Mouse (Mus musculus) T-helper 2 cell (primary cell): ENCODE measurements around the gene Mbd5.

Experiments
- in situ Hi-C: fragments of 300-600 bp; cut with MboI, MseI; formaldehyde crosslinking; loops from one replicate; pipeline ENCODE4 v1.15.1; 2025; ENCODE audit warnings: high pct_unique_total_duplicates

Gene Mbd5

GRCm38 (mm10) chr2:49344287-49344686 lies 395.0 kb downstream of the Mbd5 start:
- in situ Hi-C loops: no loop called here

GRCm38 (mm10) chr2:49345786-49346185 lies 396.5 kb downstream of the Mbd5 start:
- in situ Hi-C loops: no loop called here

- in situ Hi-C loops: no loop called here
Measured at GRCm38 (mm10) chr2:49349813-49350212, 400.5 kb downstream of the Mbd5 start.

DNA sequence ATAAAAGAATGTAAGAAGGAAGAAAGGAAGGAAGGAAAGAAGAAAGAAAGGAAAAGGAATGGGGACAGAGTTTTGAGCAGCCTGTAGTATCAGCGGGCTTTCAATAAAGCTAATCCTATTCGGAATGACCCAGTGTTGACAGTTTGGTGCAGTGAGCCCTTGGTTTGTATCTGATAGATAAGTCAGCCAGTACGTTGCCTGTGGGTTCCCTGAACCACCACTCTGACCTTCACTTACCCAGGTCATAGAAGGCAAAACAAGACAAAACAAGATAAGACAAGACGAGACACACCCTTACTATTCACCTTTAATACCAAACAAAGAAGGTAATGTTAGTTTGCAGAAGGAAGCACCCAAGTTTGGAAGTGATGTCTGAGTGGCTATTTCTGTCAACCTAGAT lies 401.5 kb downstream of the Mbd5 start:
- in situ Hi-C loops: no loop called here

DNA sequence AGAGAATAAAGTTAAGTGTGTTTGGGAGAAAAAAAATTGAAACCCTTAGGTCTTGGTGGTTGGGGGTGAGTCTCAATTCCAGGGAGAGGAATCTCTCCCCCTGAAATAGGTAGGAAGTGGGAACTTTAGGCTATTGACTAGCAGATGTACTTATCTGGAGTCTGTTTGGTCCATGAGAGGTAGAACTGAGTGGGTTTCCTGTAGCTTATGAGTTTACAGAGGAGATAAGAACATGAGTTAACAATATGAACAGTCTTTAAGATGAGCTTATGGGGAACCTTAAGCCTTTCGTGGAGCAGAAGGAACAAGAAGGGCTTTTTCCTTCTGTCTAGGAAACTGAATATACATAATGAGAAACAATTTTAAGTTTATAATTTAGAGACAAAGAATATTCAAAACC lies 404.8 kb downstream of the Mbd5 start:
- in situ Hi-C loops: no loop called here

GRCm38 (mm10) chr2:49355867-49356266 lies 406.6 kb downstream of the Mbd5 start:
- in situ Hi-C loops: no loop called here

GRCm38 (mm10) chr2:49358128-49358814 lies 409.0 kb downstream of the Mbd5 start:
- in situ Hi-C loops: no loop called here

DNA sequence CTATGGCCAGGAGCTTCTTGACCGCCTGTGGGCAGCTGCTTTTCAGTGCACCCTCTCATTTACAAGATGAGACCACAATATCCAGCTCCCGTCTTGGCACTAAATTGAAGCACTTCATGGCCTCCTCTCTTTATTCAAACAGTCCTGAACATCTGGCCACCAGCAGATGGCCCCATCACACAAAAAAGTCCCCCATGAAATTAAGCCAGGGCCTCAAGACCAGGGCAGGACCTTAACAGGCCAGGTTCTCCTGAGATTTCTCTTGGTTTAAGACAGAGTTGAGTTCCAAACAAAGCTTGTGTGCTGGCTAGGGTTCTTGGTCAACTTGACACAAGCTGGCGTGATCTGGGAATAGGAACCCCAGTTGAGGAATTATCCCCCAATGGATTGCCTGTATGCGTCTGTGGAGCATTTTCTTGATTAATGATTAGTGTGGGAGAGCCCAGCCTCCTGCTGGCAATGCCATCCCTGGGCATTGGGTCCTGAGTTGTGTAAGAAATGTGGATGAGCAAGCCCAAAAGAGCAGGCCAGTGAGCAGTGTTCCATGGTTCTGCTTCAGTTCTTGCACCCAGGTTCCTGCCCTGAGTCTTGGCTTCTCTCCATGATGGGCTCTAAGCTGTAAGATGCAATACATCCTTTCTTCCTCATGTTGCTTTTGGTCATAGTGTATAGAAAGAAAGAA lies 409.7 kb downstream of the Mbd5 start:
- in situ Hi-C loops: no loop called here

DNA sequence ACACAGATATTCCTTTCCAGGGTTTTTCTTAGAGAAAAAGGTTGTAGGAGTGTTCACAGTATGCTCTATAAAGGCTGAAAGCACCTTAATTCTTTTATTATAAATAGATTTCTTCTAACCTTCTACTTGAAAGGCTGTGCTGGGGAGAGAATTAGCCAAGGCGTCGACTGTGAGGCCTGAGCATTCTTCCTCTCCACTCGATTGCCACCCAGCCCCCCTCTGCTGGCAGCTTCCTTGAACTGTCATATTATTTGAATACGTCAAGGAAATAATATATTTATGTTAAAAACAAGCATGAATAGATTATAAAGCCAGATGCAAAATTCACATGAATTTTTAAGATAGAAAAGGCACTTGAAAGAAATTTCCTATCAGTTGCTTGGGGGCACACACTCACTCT lies 410.4 kb downstream of the Mbd5 start:
- in situ Hi-C loops: loop anchor here (5.0 kb wide), 1 partner anchor 373 kb away; no protein-coding TSS in a partner anchor

DNA sequence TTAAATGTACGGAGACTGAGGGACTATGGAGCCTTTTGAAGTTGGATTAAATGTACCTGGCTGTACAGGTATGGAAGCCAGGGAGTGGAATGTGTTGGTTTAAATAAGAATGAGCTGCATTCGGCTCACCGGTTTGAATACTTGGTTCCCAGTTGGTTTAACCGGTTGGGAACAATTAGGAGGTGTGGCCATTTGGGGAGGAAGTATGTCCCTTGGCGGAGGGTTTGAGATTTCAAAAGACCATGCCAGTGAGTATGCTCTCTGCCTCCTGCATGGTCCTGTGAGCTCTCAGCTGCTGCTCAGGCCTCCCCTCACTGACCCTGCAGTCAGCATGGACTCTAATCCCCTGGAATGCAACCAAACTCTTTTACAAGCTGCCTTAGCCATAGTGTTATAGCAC lies 415.2 kb downstream of the Mbd5 start:
- in situ Hi-C loops: loop anchor here (5.0 kb wide), 1 partner anchor 368 kb away; no protein-coding TSS in a partner anchor

- in situ Hi-C loops: no loop called here
Measured at GRCm38 (mm10) chr2:49366878-49367545, 417.7 kb downstream of the Mbd5 start.

- in situ Hi-C loops: no loop called here
Measured at GRCm38 (mm10) chr2:49367546-49367917, 418.2 kb downstream of the Mbd5 start.

DNA sequence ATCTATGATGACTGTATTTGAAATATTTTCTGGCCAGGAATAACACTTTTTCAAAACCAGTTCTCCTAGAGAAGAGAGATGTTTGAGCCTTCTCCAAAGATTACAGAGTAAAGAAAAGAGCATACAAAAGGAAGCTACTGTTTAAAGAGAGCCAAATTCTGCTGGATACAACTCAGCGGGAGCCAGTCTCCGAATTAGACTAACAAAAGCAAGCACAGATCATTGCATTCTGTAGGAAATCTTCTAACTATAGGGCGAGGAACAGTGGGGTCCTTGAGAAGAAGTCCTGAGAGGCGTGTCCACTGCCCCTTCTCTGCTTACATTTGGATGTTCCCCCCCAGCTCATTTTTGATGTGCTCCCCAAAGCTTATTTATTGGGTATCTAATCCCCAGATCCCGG lies 422.3 kb downstream of the Mbd5 start:
- in situ Hi-C loops: no loop called here

GRCm38 (mm10) chr2:49372586-49372985 lies 423.3 kb downstream of the Mbd5 start:
- in situ Hi-C loops: no loop called here
